Mouse (Mus musculus): Measurements from ENCODE around the gene Mcoln2.
"Not testable (repeated sequence)": the region's sequence is repeated elsewhere in the genome, so short reads cannot be mapped to it uniquely, and the experiment has no call there.

The Mcoln2 gene

DNA sequence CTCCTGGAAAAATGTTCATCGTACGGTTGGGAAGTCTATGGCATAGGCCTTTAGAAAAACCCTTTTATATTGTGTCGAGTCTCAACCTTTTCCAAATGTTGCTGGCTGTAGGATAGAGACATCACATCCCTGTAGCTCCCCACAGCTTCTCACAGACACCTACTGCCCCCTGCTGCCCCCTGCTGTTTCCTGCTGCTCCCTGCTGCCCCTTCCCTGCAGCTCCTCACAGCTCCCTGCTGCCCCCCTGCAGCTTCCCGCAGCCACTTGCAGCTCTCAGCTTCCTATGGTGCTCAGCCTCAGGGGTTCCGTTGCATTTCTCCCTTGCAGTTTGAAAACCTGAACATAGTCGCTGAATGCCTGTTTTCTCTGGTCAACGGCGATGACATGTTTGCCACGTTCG is 40.3 kb downstream of the Mcoln2 start:
- no peak for DNase-seq (ENCODE audit: low spot score in 2 of 2)

DNA sequence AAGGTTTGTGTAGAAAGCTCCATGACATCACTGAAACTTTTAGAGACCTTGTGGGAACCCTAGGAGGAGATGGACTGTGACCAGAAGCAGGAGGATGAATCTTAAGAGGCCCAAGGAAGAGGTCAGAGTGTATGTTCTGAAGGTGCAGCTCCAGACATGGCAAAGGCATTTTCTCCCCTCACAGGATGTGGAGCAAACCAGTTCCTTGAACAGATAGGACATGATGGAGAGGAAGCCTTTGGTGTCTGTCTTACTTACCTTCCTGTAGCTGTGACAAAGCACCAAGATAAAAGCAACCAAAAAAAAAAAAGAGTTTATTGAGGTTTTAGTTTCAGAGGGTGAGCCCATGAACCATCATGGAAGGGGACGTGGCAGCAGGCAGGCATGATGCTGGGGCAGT is 42.9 kb downstream of the Mcoln2 start:
- DNase-seq (ENCODE audit: low spot score in 2 of 2): no peak

DNA sequence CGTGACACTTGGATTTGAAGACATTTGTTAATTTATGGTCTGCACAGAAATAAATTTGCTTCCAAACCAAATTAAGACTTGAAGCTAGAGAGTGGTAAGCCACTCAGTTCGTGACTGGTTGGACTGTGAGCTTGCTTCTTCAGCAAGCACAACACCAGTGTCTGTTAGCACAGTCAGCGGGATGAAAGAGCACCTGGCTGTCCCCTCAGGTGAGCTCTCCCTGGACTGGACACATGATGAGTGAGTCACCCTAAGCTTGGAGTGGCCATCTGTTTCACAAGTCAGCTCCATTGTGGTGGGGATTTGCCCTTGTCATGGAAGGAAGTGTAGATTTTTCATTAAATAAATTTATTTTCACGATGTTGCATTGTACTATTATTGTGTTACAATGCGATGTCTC is 45.5 kb downstream of the Mcoln2 start:
- no peak for DNase-seq (ENCODE audit: low spot score in 2 of 2)

DNA sequence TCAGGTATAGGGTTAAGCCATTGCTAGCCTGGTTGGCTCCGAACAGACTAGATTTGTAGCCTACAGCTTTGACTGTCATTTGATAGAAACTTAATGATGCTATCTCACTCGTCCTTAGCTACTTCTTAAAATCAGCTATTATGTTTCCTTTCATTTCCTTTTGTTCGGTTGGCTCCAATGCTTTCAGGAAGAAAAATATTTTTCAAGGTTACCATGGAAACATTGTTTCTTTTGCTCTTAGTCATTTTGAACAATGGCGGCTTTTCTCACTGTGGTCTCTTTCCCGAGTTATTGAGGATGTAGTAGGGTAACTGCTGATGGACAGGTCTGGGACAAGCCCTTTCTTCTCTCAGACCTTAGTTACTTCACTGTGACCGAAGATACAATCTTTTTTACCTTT is 46.7 kb downstream of the Mcoln2 start:
- no peak for DNase-seq (ENCODE audit: low spot score in 2 of 2)

DNA sequence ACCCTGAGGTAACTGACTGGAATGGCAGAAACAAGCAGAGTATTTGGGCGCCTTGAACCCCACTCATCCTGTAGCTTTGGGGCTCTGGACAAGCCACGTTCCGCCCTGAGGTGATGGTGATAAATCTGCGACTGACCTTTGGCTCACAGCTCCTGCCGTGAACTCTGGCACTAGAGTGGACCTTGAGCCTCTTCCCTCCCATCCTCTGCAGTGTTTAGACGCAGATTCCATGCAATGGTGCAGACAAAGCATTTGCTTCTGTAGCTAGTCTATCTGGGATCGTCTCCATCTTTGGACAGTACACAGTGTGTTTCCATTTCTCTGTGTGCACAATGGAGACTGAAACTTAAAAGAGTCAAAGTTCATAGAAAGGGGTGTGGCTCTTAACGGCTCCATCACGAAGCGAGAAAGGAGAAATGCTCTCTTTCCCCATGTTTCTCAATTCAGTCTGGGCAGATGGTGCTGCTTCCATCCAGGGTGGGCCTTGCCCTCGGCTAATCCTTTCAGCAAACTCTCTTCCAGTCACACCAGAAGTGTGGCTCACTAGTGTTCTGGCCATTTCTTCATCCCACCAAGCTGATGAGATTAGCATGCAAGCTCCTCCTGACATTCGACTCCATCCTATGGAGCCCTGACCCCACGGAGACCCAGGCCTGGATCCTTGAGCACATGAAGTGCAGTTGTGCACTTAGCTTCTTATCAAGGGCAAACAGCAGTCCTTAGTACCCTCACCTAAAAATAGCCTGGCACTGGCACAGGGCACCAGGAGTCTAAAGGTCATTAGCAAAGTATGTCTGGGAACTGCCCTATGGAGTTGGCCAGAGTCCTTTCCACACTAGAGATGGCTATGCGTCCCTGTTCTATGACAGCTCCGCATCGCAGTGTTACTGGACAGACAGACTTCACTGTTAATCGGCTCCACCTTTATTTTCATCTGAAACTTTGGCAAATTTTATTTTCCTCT is 47.4 kb downstream of the Mcoln2 start:
- DNase-seq (ENCODE audit: low spot score in 2 of 2): no peak

DNA sequence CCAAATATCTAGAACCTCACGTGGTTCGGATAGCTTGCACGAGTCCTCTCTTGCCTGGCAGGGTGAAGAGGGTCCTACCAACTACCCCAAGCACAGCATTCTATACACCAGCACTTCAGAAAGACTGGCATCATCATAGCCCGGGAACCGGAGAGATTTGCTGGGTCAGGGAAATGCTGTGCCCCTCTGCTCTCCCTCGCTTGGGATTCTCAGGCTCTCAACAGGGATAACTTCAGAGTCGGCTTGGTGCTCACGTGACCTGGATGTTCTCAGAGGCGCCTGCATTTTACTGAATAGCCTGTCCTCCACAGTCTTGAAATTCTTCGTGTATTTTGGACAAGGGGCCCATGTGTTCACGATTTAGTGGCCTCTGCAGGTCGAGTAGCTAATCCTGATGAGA is 48.2 kb downstream of the Mcoln2 start:
- DNase-seq (ENCODE audit: low spot score in 2 of 2): no peak

DNA sequence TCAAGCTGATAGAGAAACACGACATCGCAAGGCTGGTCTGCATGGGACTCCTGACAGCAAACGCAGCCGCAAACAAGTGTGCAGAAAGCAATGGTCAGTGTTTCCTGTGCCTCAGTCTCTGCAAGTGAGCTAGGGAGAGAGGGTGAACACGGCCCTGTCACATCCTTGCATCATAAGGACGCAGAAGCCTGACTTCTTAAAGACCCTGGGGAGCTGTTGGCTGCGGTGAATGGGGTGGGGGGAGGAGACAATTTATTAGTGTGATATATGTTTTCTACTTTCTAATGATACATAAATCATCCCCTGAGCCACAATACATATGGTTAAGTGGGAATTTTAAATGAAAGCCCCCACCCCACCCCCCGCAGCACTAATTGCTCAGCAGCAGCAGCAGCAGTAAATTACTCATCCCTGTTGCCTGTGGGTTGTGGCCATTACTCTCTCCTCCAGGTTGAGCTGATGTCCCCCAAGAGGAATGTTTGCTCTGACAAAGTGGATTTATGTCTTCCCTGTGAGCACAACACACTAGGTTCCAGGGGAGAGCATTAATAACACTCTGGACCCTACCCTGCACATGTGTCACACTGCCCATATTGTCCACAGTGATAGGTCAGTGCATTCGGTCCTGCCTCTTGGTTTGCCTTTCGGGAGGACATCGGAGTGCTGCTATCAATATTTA is 49.3 kb downstream of the Mcoln2 start:
- DNase-seq (ENCODE audit: low spot score in 2 of 2): no peak

DNA sequence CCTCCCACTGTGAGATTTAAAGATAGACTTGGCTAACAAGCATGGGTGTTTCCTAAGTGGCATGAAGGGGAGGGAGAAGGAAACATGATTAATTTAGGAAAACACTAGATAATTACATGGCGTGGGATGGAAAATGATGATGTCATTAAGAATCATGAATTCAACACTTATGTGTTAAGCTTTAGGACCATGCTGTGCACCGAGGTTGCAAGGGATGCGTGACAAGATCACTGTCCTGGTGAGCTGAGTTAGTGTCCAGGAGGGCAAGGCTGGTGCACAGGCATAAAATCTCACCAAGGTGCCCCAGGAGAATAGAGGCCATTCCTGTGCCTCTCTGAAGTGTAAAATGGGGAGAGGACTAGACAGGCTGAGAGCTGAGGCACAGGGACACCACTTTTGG is 49.9 kb downstream of the Mcoln2 start:
- DNase-seq (ENCODE audit: low spot score in 2 of 2): no peak

DNA sequence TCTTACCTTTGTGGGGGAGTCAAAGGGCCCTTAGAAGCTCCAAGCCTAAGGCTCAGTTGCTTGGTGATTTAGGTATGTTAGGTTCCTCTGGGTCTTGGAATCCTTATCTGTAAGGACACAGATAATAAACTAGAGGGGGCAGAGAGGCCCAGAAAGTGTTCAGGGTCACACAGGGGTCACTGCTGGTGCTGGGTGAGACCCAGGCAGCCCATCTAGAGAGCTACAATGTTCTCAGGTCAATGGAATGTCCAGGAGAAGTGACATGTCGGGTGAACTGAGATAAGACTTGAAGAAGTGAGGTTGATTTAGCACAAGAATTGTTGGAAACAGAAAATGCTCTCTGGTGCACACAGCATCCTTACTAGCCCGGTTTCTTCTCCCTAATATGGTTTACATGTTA is 54.7 kb downstream of the Mcoln2 start:
- DNase-seq (ENCODE audit: low spot score in 2 of 2): no peak

DNA sequence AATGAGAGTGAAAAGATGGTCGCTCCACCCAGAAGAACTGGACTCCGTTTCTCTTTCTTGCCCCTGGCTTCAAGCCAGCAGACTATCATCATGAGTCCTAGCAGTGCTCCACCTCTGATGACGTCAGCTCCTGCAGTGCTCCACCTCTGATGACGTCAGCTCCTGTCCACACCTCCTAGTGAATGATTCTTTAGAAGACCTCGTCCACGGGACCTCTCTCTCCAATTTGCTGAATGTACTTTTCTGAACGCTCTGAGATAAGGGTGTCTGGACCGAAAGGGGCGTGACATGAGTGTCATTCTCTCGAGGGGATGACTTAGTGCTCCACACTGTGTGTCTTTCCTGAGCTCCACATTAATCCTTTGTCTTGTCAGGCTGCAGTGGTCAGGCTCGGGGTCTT is 55.7 kb downstream of the Mcoln2 start:
- DNase-seq (ENCODE audit: low spot score in 2 of 2): no peak

DNA sequence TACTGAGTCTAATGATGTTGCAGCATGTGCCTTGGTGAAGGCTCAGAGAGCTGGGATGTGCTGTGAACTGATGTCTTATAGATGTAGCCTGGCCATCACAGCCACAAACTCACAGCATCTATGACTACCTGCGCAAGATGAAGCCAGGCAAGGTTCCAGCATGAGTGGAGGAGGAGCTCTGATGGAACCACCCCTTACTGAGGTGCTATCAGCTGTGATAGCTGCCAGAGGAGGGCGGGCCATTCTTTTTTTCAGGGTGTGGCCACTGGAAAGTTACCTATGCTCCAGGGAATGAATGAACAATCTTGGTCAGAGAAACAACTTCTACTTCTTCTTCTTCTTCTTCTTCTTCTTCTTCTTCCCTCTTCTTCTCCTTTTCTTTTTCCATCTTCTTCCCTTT is 57.0 kb downstream of the Mcoln2 start:
- no peak for DNase-seq (ENCODE audit: low spot score in 2 of 2)

DNA sequence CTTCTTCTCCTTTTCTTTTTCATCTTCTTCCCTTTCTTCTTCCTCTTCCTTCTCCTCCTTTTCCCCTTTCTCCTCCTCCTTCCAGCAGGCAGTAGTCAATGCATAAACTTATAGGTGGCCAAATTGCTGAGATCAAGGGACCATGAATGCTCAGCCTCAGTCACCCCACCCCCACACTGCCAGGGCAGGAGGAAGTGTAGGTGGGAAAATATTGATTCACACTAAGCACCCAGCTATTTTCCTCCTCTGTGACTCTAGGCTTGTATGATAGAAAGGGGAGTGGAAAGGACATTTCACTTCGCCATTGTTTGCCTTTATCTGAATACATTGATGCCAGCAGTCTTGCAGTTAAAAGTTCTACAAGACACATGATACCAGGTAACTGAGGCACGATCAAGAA is 57.8 kb downstream of the Mcoln2 start:
- DNase-seq (ENCODE audit: low spot score in 2 of 2): no peak

DNA sequence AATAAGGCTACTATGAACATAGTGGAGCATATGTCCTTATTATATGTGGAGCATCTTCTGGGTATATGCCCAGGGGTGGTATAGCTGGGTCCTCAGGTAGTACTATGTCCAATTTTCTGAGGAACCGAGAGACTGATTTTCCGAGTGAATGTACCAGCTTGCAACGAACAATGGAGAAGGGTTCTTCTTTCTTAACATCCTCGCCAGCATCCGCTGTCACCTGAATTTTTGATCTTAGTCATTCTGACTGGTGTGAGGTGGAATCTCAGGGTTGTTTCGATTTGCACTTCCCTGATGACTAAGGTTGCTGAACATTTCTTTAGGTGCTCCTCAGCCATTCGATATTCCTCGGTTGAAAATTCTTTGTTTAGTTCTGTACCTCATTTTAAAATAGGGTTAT is 60.1 kb downstream of the Mcoln2 start:
- not testable (repeated sequence) for DNase-seq (ENCODE audit: low spot score in 2 of 2)

DNA sequence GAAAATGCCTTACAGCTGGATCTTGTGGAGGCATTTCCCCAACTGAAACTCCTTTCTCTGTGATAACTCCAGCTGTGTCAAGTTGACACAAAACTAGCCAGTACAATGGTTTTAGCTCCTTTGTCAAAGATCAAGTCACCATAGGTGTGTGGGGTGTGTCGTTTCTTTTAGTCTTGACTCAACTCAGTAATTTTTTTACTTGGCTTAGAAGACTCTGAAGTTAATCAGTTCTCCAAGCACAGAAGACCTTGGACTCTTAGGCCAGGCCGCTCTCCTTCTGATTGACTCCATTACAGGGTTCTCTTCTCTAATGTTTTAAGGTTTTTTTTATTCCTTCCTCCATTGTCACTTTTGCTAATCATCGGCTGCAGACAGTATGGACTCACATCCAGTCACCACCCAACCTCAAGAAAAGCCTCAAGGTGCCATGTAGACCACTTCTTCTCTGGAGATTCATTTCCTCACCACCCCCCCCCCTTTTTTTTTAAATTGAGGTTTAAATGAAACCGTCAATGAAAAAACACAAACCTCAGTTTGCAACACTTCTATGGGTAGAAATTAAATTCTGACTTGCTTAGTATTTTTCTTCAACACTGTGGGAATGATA is 61.6 kb downstream of the Mcoln2 start:
- DNase-seq (ENCODE audit: low spot score in 2 of 2): no peak

DNA sequence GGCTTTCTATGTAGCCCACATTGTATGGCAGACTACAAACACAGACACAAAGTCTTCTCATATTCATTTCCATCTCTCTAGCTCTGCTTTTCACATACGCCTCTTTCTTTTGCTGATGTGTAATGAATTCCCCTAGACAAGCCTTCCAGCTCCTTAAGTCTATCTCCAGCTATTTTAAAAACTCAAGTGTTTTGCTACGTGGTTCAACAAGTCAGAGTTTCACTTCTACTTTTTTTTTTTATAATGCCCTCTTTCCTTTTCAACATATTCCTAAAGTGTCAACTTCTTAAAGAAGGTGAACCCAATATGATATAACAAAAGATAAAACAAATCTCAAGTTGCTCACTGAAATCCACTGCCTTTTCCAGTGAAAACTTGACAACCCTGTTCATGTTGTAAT is 62.3 kb downstream of the Mcoln2 start:
- no peak for DNase-seq (ENCODE audit: low spot score in 2 of 2)

DNA sequence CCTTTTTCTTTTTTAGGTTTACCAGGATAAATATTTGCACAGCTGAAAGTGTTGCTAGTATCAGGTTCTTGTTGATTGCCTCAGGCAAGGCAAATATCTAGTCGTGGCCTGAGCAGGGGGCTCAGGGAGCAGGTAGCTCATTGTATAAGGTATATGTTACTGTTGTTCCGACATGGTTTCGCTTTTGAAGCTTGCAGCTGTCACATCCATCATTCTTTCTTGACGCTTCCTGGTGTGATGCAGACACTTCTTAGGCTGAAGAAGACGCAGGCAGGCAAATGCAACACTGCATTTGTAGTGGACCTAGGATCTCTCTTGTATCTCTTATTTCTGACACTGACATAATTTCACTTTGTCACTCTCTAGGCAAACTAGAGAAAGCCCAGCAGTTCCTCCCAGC is 63.7 kb downstream of the Mcoln2 start:
- no peak for DNase-seq (ENCODE audit: low spot score in 2 of 2)

DNA sequence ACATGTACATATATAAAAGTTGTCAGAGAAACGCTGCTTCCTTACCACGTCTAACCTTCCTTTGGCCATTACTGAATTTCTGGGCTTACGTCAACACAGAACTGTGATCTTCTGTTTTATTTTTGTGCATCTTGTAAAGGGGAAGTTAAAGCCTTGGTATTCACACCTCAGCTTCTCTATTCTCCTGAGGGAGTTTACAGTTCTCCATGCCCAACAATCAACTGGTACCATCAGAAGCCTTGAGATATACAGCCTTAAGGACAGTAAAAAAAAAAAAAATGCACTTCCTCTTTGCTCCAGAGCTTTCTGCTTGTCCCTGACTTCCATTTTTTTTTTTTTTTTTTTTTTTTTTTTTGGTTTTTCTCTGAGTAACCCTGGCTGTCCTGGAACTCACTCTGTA is 66.9 kb downstream of the Mcoln2 start:
- DNase-seq (ENCODE audit: low spot score in 2 of 2): no peak

DNA sequence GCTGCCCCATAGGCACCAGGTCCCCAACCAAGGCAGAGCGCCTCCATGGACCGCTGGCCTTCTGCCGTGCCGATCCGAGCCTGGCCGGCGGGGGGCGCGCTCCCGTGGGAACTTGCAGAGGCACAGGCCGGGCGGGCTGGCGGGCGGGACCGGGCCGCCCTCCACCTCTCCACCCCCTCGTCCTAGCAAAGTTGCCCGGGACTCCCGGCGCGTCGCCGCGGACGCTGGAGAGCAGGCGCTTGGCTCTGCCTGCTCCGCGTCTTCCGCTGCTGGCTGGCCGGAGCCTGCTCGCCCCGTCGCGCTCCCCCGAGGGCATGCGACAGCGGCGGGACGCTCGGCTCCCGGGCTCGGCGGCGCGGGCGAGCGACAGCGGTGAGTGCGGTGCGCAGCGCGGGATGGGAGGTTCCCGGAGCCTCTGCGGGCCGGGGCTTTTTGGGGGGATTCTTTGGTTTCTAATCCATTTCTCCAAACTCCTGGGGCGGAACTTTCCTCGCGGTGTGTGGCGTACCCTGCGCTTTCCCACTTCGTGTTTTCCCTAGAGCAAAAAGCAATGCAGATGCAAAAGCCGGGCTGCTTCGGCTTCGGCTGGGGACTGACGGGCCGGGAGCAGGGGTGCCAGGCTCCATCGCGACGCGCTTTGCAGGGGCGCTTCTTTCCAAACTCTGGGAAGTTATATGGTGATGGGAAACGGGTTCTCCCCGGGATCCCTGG is 71.3 kb downstream of the Mcoln2 start, which contains the start of gene Lpar3:
Lpar3 (plus strand) TSS at position 188 of the 711 bp plus-strand sequence.
- DNase-seq (ENCODE audit: low spot score in 2 of 2): peak; percentile 9 to 17

DNA sequence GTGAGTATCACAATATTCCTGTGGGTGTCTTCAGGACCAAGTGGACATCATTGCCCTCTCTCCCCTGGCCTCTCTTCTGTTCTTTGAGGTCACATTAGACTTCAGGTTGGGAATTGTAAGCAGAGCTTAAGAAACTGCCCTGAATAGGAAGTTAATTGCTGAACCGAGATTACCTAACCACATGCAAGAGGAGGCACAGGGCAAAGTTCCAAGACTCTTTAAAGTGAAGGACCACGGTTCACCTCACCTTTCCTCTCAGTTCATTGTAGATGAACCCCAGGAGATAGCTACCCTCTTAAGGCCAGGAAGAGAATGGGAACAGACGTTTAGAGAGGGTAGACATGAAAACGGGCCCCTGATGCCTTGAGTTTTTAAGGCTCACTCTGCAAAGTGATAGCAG is 74.6 kb downstream of the Mcoln2 start:
- DNase-seq (ENCODE audit: low spot score in 2 of 2): no peak

DNA sequence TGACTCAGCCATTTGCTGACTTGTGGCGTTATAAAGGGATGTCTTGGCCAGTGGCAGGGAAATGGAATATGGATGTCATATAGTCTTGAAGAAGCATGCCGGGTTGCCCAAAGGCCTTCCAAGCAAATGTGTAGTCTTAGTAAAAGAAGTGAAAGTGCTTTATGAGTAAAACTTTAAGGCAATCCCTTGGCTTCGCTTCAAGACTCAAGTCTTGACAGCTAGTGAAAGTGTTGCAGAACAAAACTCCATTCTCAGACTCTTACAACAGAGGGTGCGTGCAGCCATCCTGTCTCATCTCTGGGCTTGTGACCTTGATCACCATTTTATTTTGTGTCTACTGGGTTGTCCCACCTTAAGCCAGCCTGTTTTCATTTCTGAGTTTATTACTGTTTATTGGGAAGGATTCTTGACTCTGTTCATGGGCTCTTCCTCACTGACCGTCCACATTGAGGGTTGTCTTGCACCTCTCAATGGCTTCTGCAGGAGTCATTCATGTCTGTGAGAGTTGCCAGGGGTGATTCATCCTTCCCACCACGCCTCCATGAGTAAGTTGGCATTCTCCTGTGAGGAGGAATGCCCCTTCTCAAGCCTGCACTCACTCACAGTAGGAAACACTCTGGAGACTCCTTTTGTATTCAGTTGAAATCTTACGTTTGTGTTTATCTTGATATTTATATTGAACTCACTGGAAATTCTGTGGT is 75.6 kb downstream of the Mcoln2 start:
- DNase-seq (ENCODE audit: low spot score in 2 of 2): no peak

DNA sequence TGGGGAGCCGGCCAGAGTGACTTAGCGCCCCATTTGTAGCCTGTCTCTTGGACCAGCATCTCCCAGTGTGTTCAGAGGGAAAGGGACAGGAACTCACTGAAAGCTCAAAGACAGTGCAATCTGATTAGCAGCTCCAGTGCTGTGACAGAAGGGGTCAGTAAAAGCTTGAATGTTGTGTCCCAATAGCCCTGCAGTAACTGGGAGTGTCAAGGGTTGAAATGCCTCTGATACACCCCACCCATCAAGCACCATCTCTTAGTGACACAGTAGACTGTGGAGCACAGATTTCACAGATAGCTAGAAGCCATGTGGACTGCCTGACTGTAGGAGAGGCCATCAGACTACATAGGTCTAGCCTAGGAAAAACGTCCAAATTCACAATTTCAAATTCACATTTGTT is 77.8 kb downstream of the Mcoln2 start:
- no peak for DNase-seq (ENCODE audit: low spot score in 2 of 2)
